Mouse (Mus musculus) forebrain, embryonic 13.5 days (tissue): ENCODE data around the gene Llgl1. TPM values are rescaled to one million over a fixed set of nuclear protein-coding genes. Genes with fewer than 3 reads are reported as not detected.

Source experiments
- ATAC-seq: fragments of 200-750 bp; cut with Nextera tagmentation; 2 replicates; pipeline ENCODE4 v1.8.0; 2017
- H3K27ac ChIP-seq: fragments of 300-500 bp; sonication (generic); 2 replicates; pipeline ENCODE4 v1.5.1; 2015; ENCODE audit warnings: inconsistent platforms, mild to moderate bottlenecking, moderate library complexity
- H3K27me3 ChIP-seq: fragments of 300-500 bp; sonication (generic); 2 replicates; pipeline ENCODE4 v1.6.1; 2015; ENCODE audit warnings: mild to moderate bottlenecking, inconsistent platforms
- H3K36me3 ChIP-seq: fragments of 300-500 bp; sonication (generic); 2 replicates; pipeline ENCODE4 v1.6.1; 2015; ENCODE audit warnings: mild to moderate bottlenecking, inconsistent platforms; ENCODE audit not compliant: poor library complexity, severe bottlenecking
- H3K4me1 ChIP-seq: fragments of 300-500 bp; sonication (generic); 2 replicates; pipeline ENCODE4 v1.6.1; 2015; ENCODE audit warnings: inconsistent platforms
- H3K4me2 ChIP-seq: fragments of 300-500 bp; sonication (generic); 2 replicates; pipeline ENCODE4 v1.6.1; 2015; ENCODE audit warnings: inconsistent platforms, mild to moderate bottlenecking, moderate library complexity
- H3K4me3 ChIP-seq: fragments of 300-500 bp; sonication (generic); 2 replicates; pipeline ENCODE4 v1.5.1; 2015; ENCODE audit warnings: mild to moderate bottlenecking, inconsistent platforms
- H3K9ac ChIP-seq: fragments of 300-500 bp; sonication (generic); 2 replicates; pipeline ENCODE4 v1.6.1; 2015; ENCODE audit warnings: mild to moderate bottlenecking, inconsistent platforms
- H3K9me3 ChIP-seq: fragments of 300-500 bp; sonication (generic); replicated peaks from 2 replicates; pipeline ENCODE4 v1.6.1; 2016; ENCODE audit warnings: inconsistent platforms
- WGBS: fragments of 180-500 bp; shearing (Covaris S2); methylation state at CpG from one replicate; pipeline ENCODE4 v1.1.7; 2015; 5-methylcytosine and 5-hydroxymethylcytosine counted together
- polyA plus RNA-seq: library from polyadenylated mRNA; unstranded; fragments of >200 nt; fragmentation: Nextera tagmentation; extraction: Ambion mirVana; gene quantifications from 2 replicates; pipeline ENCODE4 v1.2.1, GENCODE M21; 2015

Gene Llgl1
- polyA plus RNA-seq = 97.5 and 110 TPM in 2 replicates

GRCm38 (mm10) chr11:60699524-60700075, at the start of gene Llgl1:
Llgl1 (plus strand) TSS chr11:60699723.
- Histone ChIP-seq H3K27me3 (no peaks in the 10 kb centered on the region), H3K4me3 (peak within 1 kb of the TSS; percentile 74), H3K9ac (peak within 1 kb of the TSS; percentile 95), H3K4me2 (peak within 1 kb of the TSS; percentile 92), H3K9me3 (no peaks in the 10 kb centered on the region), H3K36me3 (peaks cover 18% of the 10 kb centered on the region), H3K27ac (peak within 1 kb of the TSS; percentile 88), H3K4me1 (peaks cover 47% of the 10 kb centered on the region)
- WGBS = 0% methylated on average over 34 of the region's 73 CpGs
- ATAC-seq = peak; percentile 93

GRCm38 (mm10) chr11:60696165-60696564, 3.4 kb upstream of the Llgl1 start:
- no peak overlapping the region for H3K9ac ChIP-seq
- no peak overlapping the region for H3K4me3 ChIP-seq
- H3K27ac ChIP-seq = no peak overlapping the region
- H3K4me2 ChIP-seq = no peak overlapping the region
- H3K9me3 ChIP-seq = no peaks in the 10 kb centered on the region
- 76% methylated on average over 1 of the region's 1 CpGs for WGBS
- no peaks in the 10 kb centered on the region for H3K27me3 ChIP-seq
- ATAC-seq = no peak
- no peaks in the 10 kb centered on the region for H3K36me3 ChIP-seq
- peaks cover 19% of the 10 kb centered on the region for H3K4me1 ChIP-seq

- Histone ChIP-seq H3K4me2 (no peak overlapping the region), H3K4me3 (no peak overlapping the region), H3K9me3 (no peaks in the 10 kb centered on the region), H3K36me3 (peaks cover 2% of the 10 kb centered on the region; the same call in 1 of the 2 replicates), H3K27me3 (no peaks in the 10 kb centered on the region), H3K9ac (no peak overlapping the region), H3K4me1 (peaks cover 33% of the 10 kb centered on the region), H3K27ac (no peak overlapping the region)
- 53% methylated on average over 2 of the region's 2 CpGs for WGBS
- ATAC-seq = no peak
These were observed 2.0 kb upstream of the Llgl1 start for GRCm38 (mm10) chr11:60697561-60697960.

DNA sequence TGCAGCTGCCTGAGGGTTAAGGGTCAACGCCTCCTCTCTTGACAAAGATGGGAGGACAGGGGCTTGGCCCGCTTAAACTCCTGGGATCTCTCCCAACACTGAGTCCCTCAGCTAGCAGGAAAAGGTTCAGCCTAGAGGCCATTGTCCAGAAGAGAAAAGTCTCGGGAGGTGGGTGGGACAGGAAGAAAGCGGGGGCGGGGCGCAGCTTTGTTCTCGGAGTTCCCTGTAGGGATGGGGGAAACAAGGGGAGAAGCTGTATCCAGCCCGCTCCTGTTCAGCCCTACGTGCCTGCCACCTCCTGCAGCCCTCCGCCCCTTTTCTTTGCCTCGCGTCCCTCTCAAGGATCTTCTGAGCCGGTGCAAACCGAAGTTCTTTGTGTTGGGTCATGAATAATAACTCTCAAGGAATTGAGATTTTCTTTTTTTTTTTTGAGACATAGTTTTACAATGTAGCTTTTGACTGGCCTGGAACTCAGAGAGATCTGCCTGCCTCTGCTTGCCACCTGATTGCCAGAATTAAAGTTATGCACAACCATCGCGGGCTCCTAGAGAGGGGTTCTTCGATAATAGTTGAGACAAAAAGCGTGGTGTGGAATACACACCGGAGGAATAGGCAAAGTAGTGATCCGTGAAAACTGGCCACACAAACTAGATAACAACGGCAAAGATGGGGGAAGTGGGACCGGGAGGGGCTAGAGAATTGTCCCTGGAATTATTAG, 558 bp upstream of the Llgl1 start:
- peak; percentile 54 for ATAC-seq
- WGBS = 1% methylated on average over 21 of the region's 22 CpGs
- no peaks in the 10 kb centered on the region for H3K9me3 ChIP-seq
- peak overlapping the region; percentile 95 for H3K9ac ChIP-seq
- H3K4me1 ChIP-seq = peaks cover 47% of the 10 kb centered on the region
- peak overlapping the region; percentile 92 for H3K4me2 ChIP-seq
- peak overlapping the region; percentile 74 for H3K4me3 ChIP-seq
- H3K27me3 ChIP-seq = no peaks in the 10 kb centered on the region
- H3K36me3 ChIP-seq = peaks cover 12% of the 10 kb centered on the region; the same call in 1 of the 2 replicates
- peak overlapping the region; percentile 88 for H3K27ac ChIP-seq

GRCm38 (mm10) chr11:60700320-60701185, 1.0 kb downstream of the Llgl1 start:
- Histone ChIP-seq H3K27ac (peak overlapping the region; percentile 88; the same call in 1 of the 2 replicates), H3K27me3 (no peaks in the 10 kb centered on the region), H3K36me3 (peaks cover 28% of the 10 kb centered on the region), H3K9ac (peak overlapping the region; percentile 95), H3K9me3 (no peaks in the 10 kb centered on the region), H3K4me3 (peak overlapping the region; percentile 74), H3K4me1 (peaks cover 47% of the 10 kb centered on the region), H3K4me2 (peak overlapping the region; percentile 92)
- no peak for ATAC-seq
- 26% methylated on average over 12 of the region's 12 CpGs for WGBS

GRCm38 (mm10) chr11:60701611-60702010, 2.1 kb downstream of the Llgl1 start:
- H3K9me3 ChIP-seq = no peaks in the 10 kb centered on the region
- H3K27me3 ChIP-seq = no peaks in the 10 kb centered on the region
- peaks cover 47% of the 10 kb centered on the region for H3K4me1 ChIP-seq
- H3K36me3 ChIP-seq = peaks cover 38% of the 10 kb centered on the region
- peak overlapping the region; percentile 26; the same call in 1 of the 2 replicates for H3K9ac ChIP-seq
- H3K4me2 ChIP-seq = peak overlapping the region; percentile 92
- WGBS = 88% methylated on average over 2 of the region's 4 CpGs
- H3K27ac ChIP-seq = no peak overlapping the region
- H3K4me3 ChIP-seq = peak overlapping the region; percentile 13; the same call in 1 of the 2 replicates
- no peak for ATAC-seq

GRCm38 (mm10) chr11:60703131-60703530, 3.6 kb downstream of the Llgl1 start:
- H3K9ac ChIP-seq = peak overlapping the region; percentile 21; the same call in 1 of the 2 replicates

GRCm38 (mm10) chr11:60704023-60704880, 4.7 kb downstream of the Llgl1 start:
- no peak overlapping the region for H3K4me3 ChIP-seq
- H3K9me3 ChIP-seq = no peaks in the 10 kb centered on the region
- no peak for ATAC-seq
- 95% methylated on average over 19 of the region's 19 CpGs for WGBS
- peaks cover 65% of the 10 kb centered on the region for H3K36me3 ChIP-seq
- no peak overlapping the region for H3K4me2 ChIP-seq
- H3K4me1 ChIP-seq = peaks cover 37% of the 10 kb centered on the region
- H3K27ac ChIP-seq = no peak overlapping the region
- H3K27me3 ChIP-seq = no peaks in the 10 kb centered on the region
- H3K9ac ChIP-seq = no peak overlapping the region

More at GRCm38 (mm10) chr11:60703131-60703530, 3.6 kb downstream of the Llgl1 start:
- no peak overlapping the region for H3K4me3 ChIP-seq
- H3K36me3 ChIP-seq = peaks cover 54% of the 10 kb centered on the region
- peaks cover 47% of the 10 kb centered on the region for H3K4me1 ChIP-seq
- 18% methylated on average over 4 of the region's 4 CpGs for WGBS
- H3K27me3 ChIP-seq = no peaks in the 10 kb centered on the region
- peak overlapping the region; percentile 92 for H3K4me2 ChIP-seq
- H3K9me3 ChIP-seq = no peaks in the 10 kb centered on the region
- no peak for ATAC-seq
- H3K27ac ChIP-seq = peak overlapping the region; percentile 36

DNA sequence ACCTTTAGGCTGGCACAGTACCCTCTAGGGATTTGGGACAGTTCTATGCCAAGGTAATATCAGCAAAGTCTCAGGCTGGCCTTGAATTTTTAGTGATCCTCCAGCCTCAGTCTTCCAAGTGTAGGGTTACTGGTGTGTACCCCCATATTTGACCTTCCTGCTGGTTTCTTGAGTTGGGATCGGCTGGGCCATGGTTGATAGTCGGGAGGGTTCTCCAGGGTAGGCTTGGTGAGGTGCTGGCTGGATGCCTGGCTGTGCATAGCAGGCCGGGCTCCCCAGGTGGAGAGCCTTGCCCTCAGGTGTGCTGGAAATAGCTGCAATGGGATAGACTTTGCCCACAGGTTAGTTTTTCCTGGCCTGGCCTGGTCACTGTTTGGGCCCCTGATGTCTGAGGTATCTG, 5.7 kb downstream of the Llgl1 start:
- Histone ChIP-seq H3K27ac (no peak overlapping the region), H3K9me3 (no peaks in the 10 kb centered on the region), H3K4me2 (no peak overlapping the region), H3K27me3 (no peaks in the 10 kb centered on the region), H3K4me3 (no peak overlapping the region), H3K36me3 (peaks cover 75% of the 10 kb centered on the region), H3K4me1 (peaks cover 37% of the 10 kb centered on the region), H3K9ac (no peak overlapping the region)
- no peak for ATAC-seq
- WGBS = 92% methylated on average over 3 of the region's 3 CpGs

DNA sequence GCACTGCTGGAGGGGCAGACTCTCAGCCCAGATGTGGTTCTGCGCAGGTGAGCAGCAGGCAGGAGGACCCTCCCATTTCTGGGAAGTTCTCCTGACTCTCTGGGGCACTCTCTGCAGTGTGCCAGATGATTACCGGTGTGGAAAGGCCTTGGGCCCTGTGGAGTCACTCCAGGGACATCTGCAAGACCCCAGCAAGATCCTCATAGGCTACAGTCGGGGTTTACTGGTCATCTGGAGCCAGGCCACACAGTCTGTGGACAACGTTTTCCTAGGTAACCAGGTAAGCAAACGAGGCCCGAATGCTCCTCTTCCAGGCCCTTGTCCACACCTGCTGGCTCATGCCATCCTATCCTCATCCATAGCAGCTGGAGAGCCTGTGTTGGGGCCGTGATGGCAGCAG, 6.6 kb downstream of the Llgl1 start:
- peaks cover 83% of the 10 kb centered on the region for H3K36me3 ChIP-seq
- H3K4me2 ChIP-seq = no peak overlapping the region
- WGBS = 89% methylated on average over 7 of the region's 7 CpGs
- H3K9me3 ChIP-seq = no peaks in the 10 kb centered on the region
- no peak overlapping the region for H3K9ac ChIP-seq
- no peak overlapping the region for H3K4me3 ChIP-seq
- ATAC-seq = no peak
- no peak overlapping the region for H3K27ac ChIP-seq
- peaks cover 28% of the 10 kb centered on the region for H3K4me1 ChIP-seq
- no peaks in the 10 kb centered on the region for H3K27me3 ChIP-seq
